Mouse (Mus musculus): ENCODE measurements around the gene Tulp4.

DNA sequence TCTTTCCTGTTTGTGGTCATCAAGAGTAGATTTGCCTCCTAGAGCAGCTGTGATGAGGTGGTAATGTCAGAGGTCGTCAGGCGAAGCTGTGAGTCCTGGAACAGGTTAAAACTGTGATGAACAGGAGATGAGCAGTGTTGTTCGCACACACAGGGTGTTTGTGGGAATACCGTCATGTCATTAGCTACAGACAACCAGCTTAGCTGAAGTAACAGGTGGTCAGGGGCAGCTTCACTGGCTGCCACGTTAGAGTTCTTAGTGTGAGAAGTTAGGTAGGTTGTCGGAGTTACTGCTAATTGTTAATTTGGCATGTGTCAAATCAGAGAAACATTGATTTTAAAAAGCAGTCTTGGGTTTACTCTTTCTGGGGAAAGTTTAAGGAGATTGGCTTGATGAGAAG, 7.4 kb downstream of the Tulp4 start:
- TF ChIP-seq CTCF (IDR thresholded peaks at IDR 0.05; ENCODE audit: low read depth, low read length) (no peak), EP300 (IDR thresholded peaks at IDR 0.05; ENCODE audit: insufficient read depth, low read depth, low read length) (no peak)
